Comparison of ENCODE assay signal across 8 mouse cellular contexts in genomic region chr9:108305629-108306520, GRCm38 (mm10). TPM values are rescaled to one million over a fixed set of nuclear protein-coding genes. Genes with fewer than 3 reads are reported as not detected.
DNase-seq lines count a peak whose midpoint lies in the region; ATAC-seq and TF ChIP-seq lines count a peak whose summit lies in the region.

Gene Rhoa, plus strand, starts transcription at chr9:108306129.
Gene Tcta, minus strand, starts transcription at chr9:108306160.

- peak within 1 kb of the TSS; percentile 97 for H3K9ac ChIP-seq in heart, embryonic 12.5 days
- peak within 1 kb of the TSS; percentile 97 for H3K9ac ChIP-seq in kidney, postnatal 0 days (ENCODE audit: low read depth, low read length)
- H3K9ac ChIP-seq in liver, embryonic 11.5 days (ENCODE audit: low read depth, low read length): peak within 1 kb of the TSS; percentile 95
- peak within 1 kb of the TSS; percentile 97 for H3K9ac ChIP-seq in stomach, embryonic 14.5 days (replicated peaks; ENCODE audit: low read depth, low read length)

- under 1% methylated on average over 74 of the region's 81 CpGs for WGBS in heart, embryonic 12.5 days
- under 1% methylated on average over 81 of the region's 81 CpGs for WGBS in kidney, postnatal 0 days
- under 1% methylated on average over 66 of the region's 81 CpGs for WGBS in liver, embryonic 11.5 days
- under 1% methylated on average over 81 of the region's 81 CpGs for WGBS in stomach, embryonic 14.5 days

- peak within 1 kb of the TSS; percentile 100 for H3K27ac ChIP-seq in heart, embryonic 12.5 days (ENCODE audit: poor library complexity, severe bottlenecking)
- H3K27ac ChIP-seq in kidney, postnatal 0 days: peak within 1 kb of the TSS; percentile 98
- H3K27ac ChIP-seq in liver, embryonic 11.5 days (ENCODE audit: low read depth, low read length): peak within 1 kb of the TSS; percentile 100
- peak within 1 kb of the TSS; percentile 100 for H3K27ac ChIP-seq in stomach, embryonic 14.5 days (ENCODE audit: low read length)

- no peaks in the 10 kb centered on the region for H3K9me3 ChIP-seq in heart, embryonic 12.5 days (replicated peaks)
- no peaks in the 10 kb centered on the region for H3K9me3 ChIP-seq in kidney, postnatal 0 days (replicated peaks; ENCODE audit: low read length)
- no peaks in the 10 kb centered on the region for H3K9me3 ChIP-seq in liver, embryonic 11.5 days (ENCODE audit: control insufficient read depth, low read length)
- H3K9me3 ChIP-seq in stomach, embryonic 14.5 days (ENCODE audit: control insufficient read depth, low read depth, low read length): no peaks in the 10 kb centered on the region

- ATAC-seq in erythroid progenitor cell, adult 5-6 weeks (replicated peaks; ENCODE audit: low FRiP score, poor library complexity, severe bottlenecking): peak; percentile 86
- peak; percentile 95 for ATAC-seq in heart, embryonic 12.5 days (ENCODE audit: insufficient number of reproducible peaks, low FRiP score)
- peak; percentile 96 for ATAC-seq in kidney, postnatal 0 days (replicated peaks; ENCODE audit: low FRiP score, low read depth)
- peak; percentile 89 for ATAC-seq in liver, embryonic 11.5 days (replicated peaks; ENCODE audit: low FRiP score)
- ATAC-seq in stomach, embryonic 14.5 days (ENCODE audit: insufficient number of reproducible peaks, insufficient read depth, low FRiP score, low read depth): peak; percentile 94

- H3K4me3 ChIP-seq in heart, embryonic 12.5 days: peak within 1 kb of the TSS; percentile 82
- peak within 1 kb of the TSS; percentile 79 for H3K4me3 ChIP-seq in kidney, postnatal 0 days (replicated peaks; ENCODE audit: low read depth, low read length)
- peak within 1 kb of the TSS; percentile 83 for H3K4me3 ChIP-seq in liver, embryonic 11.5 days (ENCODE audit: low read depth, low read length)
- H3K4me3 ChIP-seq in stomach, embryonic 14.5 days (ENCODE audit: low read depth, low read length): peak within 1 kb of the TSS; percentile 87

- TF ChIP-seq CTCF in kidney, postnatal 0 days (IDR thresholded peaks at IDR 0.05; ENCODE audit: low read depth): no peak

- H3K27me3 ChIP-seq in heart, embryonic 12.5 days (replicated peaks): no peaks in the 10 kb centered on the region
- H3K27me3 ChIP-seq in kidney, postnatal 0 days (ENCODE audit: insufficient read depth, low read length): no peaks in the 10 kb centered on the region
- H3K27me3 ChIP-seq in liver, embryonic 11.5 days (replicated peaks; ENCODE audit: control insufficient read depth, insufficient read depth, low read length): no peaks in the 10 kb centered on the region
- H3K27me3 ChIP-seq in stomach, embryonic 14.5 days (ENCODE audit: control insufficient read depth, insufficient read depth, low read length): no peaks in the 10 kb centered on the region

- H3K36me3 ChIP-seq in heart, embryonic 12.5 days: peaks cover 31% of the 10 kb centered on the region
- 0 out of 2 replicates have a peak, but pooled peaks cover 7% of the 10 kb centered on the region for H3K36me3 ChIP-seq in kidney, postnatal 0 days (ENCODE audit: insufficient read depth, low read length)
- H3K36me3 ChIP-seq in liver, embryonic 11.5 days (ENCODE audit: control insufficient read depth, insufficient read depth, low read length): peaks cover 4% of the 10 kb centered on the region; the same call in 1 of the 2 replicates
- H3K36me3 ChIP-seq in stomach, embryonic 14.5 days (ENCODE audit: control insufficient read depth, insufficient read depth, low read length): peaks cover 21% of the 10 kb centered on the region

- H3K4me2 ChIP-seq in heart, embryonic 12.5 days: peak within 1 kb of the TSS; percentile 81
- peak within 1 kb of the TSS; percentile 91 for H3K4me2 ChIP-seq in kidney, postnatal 0 days (ENCODE audit: low read length)
- H3K4me2 ChIP-seq in liver, embryonic 11.5 days: peak within 1 kb of the TSS; percentile 86
- H3K4me2 ChIP-seq in stomach, embryonic 14.5 days (replicated peaks; ENCODE audit: low read depth, low read length): peak within 1 kb of the TSS; percentile 93

- DNase-seq in CD4-positive helper T cell, adult 2 months (ENCODE audit: low read depth, low spot score): peak; percentile 100
- peak; percentile 100 for DNase-seq in brain, embryonic 18.5 days (ENCODE audit: low read depth, low spot score)
- peak; percentile 100 for DNase-seq in kidney, postnatal 0 days (ENCODE audit: low spot score)
- DNase-seq in liver, embryonic 11.5 days (ENCODE audit: low spot score): peak; percentile 93
- DNase-seq in naive thymus-derived CD4-positive, alpha-beta T cell, adult 2 months (ENCODE audit: low read depth): peak; percentile 99

- peaks cover 34% of the 10 kb centered on the region for H3K4me1 ChIP-seq in heart, embryonic 12.5 days (replicated peaks)
- H3K4me1 ChIP-seq in kidney, postnatal 0 days (replicated peaks; ENCODE audit: insufficient read depth, low read length): peaks cover 18% of the 10 kb centered on the region
- H3K4me1 ChIP-seq in liver, embryonic 11.5 days (replicated peaks; ENCODE audit: control insufficient read depth, insufficient read depth, low read length): peaks cover 15% of the 10 kb centered on the region
- peaks cover 29% of the 10 kb centered on the region for H3K4me1 ChIP-seq in stomach, embryonic 14.5 days (ENCODE audit: control insufficient read depth, insufficient read depth, low read length)

RNA-seq across cellular contexts. Expression of gene Rhoa, which starts in this region (rescaled TPM):
- 157 and 175 TPM in 2 replicates for total RNA-seq in erythroid progenitor cell, adult 5-6 weeks (2015; ENCODE audit: low replicate concordance)
- 253 and 313 TPM in 2 replicates for total RNA-seq in erythroid progenitor cell, adult 5-6 weeks (2017; ENCODE audit: low replicate concordance)
- 348 and 367 TPM in 2 replicates for polyA plus RNA-seq in heart, embryonic 12.5 days (2016; fragmentation: Nextera tagmentation; extraction: Ambion mirVana)
- polyA plus RNA-seq in kidney, postnatal 0 days (2015; fragmentation: Nextera tagmentation; extraction: Ambion mirVana): 448 and 489 TPM in 2 replicates
- polyA plus RNA-seq in liver, embryonic 11.5 days (2014; fragmentation: Nextera tagmentation; extraction: Ambion mirVana): 254 and 264 TPM in 2 replicates
- 308 and 334 TPM in 2 replicates for polyA plus RNA-seq in stomach, embryonic 14.5 days (2014; fragmentation: Nextera tagmentation; extraction: Ambion mirVana)

RNA-seq across cellular contexts. Expression of gene Tcta, which starts in this region (rescaled TPM):
- 5.9 and 11.5 TPM in 2 replicates for total RNA-seq in erythroid progenitor cell, adult 5-6 weeks (2015; ENCODE audit: low replicate concordance)
- 2.3 and 2.4 TPM in 2 replicates for total RNA-seq in erythroid progenitor cell, adult 5-6 weeks (2017; ENCODE audit: low replicate concordance)
- 31.2 and 35.3 TPM in 2 replicates for polyA plus RNA-seq in heart, embryonic 12.5 days (2016; fragmentation: Nextera tagmentation; extraction: Ambion mirVana)
- 47.5 and 49.0 TPM in 2 replicates for polyA plus RNA-seq in kidney, postnatal 0 days (2015; fragmentation: Nextera tagmentation; extraction: Ambion mirVana)
- polyA plus RNA-seq in liver, embryonic 11.5 days (2014; fragmentation: Nextera tagmentation; extraction: Ambion mirVana): 14.9 and 16.1 TPM in 2 replicates
- 37.9 and 43.3 TPM in 2 replicates for polyA plus RNA-seq in stomach, embryonic 14.5 days (2014; fragmentation: Nextera tagmentation; extraction: Ambion mirVana)

Comparison
In these comparisons a context has a peak if more than half of its experiments do, and no peak if none do; other contexts are left out.
1. Peak in every context shown above with its lines: DNase-seq, ATAC-seq, H3K4me3 ChIP-seq and H3K27ac ChIP-seq.